Mouse (Mus musculus): Measurements from ENCODE around the gene Pdhx. TPM values are rescaled to one million over a fixed set of nuclear protein-coding genes. Genes with fewer than 3 reads are reported as not detected.

Gene Pdhx
- total RNA-seq (2022) = 10 to 100 TPM; 62.9 to 84.8 (median 77.1) TPM

GRCm38 (mm10) chr2:103073219-103073982 is at the start of gene Pdhx, which contains the start of gene Apip:
TSS of gene Pdhx (minus strand) at chr2:103073513.
TSS of gene Apip (plus strand) at chr2:103073675.
- peak; percentile 100 for DNase-seq (ENCODE audit: low spot score in 2 of 2)

- no peak for DNase-seq (ENCODE audit: low spot score in 2 of 2)
These were observed 46.0 kb upstream of the Pdhx start for GRCm38 (mm10) chr2:103119197-103119854.

DNA sequence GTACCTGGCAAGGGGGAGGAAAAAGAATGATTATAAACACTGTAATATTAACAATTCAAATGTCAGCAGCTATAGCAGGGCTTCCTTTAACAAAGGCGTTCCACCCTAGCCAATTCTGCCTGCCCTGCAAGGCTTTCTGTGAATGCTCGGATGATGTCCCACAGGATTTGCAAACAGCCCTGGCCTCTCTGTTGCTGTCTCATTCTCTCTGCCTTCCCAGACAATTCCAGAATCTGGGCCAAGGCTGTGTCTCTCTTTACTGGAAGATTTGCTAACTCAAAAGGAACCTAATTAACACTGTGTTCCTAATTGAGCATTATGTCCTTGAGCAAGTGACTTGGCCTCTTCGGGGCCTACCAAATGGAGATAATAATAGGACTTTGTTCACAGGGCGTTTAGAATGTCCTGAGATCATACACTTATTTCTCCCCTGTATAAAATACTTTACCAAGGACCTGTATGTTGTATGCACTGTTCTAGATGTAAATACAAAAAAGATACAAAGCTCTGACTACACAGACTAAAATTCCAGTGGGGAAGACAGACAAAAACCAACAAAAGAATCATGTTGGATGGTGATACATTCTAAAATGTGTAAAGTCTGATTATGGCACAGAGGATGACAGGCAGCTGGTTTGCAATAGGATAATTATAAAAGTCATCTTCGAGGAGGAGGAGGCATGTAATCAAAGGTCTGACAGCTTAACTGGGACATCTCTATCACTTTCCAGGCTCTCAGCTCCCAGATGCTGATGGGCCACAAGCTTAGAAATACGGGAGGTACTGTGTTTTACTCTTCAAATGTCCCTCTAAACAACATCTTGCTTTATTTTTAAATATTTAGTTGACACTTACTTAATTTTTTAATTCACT is 45.2 kb upstream of the Pdhx start:
- DNase-seq (ENCODE audit: low spot score in 2 of 2) = no peak

DNA sequence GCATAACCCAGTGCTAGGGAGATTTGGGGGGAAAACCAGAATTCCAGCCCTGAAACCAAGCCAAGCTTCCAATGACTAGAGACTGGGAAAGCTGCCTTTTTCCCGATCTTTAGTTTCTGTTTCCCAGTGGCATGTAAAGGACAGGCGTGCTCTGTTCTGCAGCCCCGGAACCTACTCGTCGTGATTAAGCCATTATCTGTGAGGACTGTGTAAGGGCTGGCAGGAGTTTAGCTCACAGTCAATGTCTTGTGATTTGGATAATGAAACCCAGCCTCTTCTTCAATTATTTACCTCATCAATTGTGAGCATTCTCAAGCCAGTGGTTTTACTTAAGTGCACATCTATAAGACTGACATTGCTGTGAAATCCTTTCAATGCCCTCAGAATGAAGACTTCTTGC is 43.9 kb upstream of the Pdhx start:
- DNase-seq (ENCODE audit: low spot score in 2 of 2) = no peak

GRCm38 (mm10) chr2:103111669-103112068 is 38.4 kb upstream of the Pdhx start:
- no peak for DNase-seq (ENCODE audit: low spot score in 2 of 2)

- no peak for DNase-seq (ENCODE audit: low spot score in 2 of 2)
These were observed 32.9 kb upstream of the Pdhx start for GRCm38 (mm10) chr2:103106172-103106571.

GRCm38 (mm10) chr2:103102595-103102994 is 29.3 kb upstream of the Pdhx start:
- no peak for DNase-seq (ENCODE audit: low spot score in 2 of 2)

- no peak for DNase-seq (ENCODE audit: low spot score in 2 of 2)
These were observed 16.2 kb upstream of the Pdhx start for GRCm38 (mm10) chr2:103089521-103089920.

GRCm38 (mm10) chr2:103088099-103088498 is 14.8 kb upstream of the Pdhx start:
- no peak for DNase-seq (ENCODE audit: low spot score in 2 of 2)

GRCm38 (mm10) chr2:103086432-103086831 is 13.1 kb upstream of the Pdhx start:
- no peak for DNase-seq (ENCODE audit: low spot score in 2 of 2)

GRCm38 (mm10) chr2:103085633-103086032 is 12.3 kb upstream of the Pdhx start:
- DNase-seq (ENCODE audit: low spot score in 2 of 2) = no peak

DNA sequence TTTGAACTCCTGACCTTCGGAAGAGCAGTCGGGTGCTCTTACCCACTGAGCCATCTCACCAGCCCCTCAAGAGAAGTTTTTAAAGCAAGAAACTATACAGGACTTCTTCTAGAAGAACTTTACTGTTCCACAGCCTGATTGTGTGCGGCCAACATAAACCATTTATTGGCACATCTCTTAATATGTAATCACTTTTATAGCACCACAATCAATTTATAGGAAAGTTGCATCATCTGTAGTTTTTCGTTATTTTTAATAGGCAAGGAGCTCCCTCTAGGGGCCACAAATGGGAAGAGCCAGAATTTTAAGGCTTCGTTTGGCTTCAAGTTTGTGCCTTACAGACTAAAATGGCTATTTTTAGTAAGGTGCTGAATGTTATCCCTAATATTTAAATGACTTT is 11.1 kb upstream of the Pdhx start:
- DNase-seq (ENCODE audit: low spot score in 2 of 2) = no peak

DNA sequence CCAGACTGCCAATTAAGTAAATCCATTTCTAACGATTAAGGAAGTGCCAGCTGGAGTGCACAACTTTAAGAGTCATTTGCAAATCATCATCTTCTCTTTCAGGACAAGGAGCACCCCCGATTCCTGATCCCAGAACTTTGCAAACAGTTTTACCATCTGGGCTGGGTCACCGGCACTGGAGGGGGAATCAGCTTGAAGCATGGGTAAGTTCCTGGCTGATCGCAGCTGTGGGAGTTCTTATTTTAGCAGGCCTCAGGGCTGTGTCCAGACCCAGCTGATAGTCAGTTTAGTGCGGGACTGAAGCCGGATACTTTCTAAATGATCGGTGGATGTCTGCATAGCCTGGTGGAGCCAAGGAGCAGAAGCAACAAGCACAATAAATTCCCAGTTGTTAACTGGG is 9.5 kb upstream of the Pdhx start:
- DNase-seq (ENCODE audit: low spot score in 2 of 2) = no peak

DNA sequence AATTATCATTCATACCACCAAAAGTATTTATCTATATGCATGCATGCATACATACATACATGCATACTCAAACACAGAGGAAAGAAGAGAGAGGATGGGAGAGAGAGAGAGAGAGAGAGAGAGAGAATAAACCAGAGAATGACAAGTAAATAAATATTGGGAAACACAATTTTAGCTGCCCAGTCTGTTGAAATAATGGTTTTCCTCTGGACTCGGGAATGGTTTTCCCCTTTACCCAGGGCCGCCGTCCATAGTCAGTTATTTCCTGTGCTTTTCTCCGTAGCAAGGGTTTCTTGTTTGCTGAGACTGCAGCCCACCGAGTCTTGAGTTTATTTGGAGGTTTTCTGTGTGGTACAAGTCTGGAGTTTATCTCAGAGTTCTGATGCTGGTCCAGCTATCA is 8.4 kb upstream of the Pdhx start:
- DNase-seq (ENCODE audit: low spot score in 2 of 2) = no peak

- no peak for DNase-seq (ENCODE audit: low spot score in 2 of 2)
These were observed 7.8 kb upstream of the Pdhx start for GRCm38 (mm10) chr2:103081117-103081516.

DNA sequence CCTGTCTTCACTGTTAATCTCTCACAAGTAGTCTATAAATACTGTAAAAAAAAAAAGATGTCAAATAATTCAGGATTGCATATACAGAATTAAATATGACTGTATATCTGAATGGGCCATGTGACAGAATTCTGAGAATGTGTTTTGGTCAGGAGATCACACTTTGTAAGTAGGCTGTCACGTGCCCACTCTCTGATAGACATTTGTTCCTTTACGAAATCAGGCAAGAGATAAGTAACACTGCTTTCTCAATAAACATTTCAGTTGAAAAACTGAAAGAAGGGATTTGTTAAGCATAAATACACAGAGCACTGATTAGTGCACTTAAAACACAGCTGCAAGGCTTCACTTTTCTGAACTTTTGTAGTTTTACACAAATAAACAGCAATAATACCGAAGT is 2.7 kb downstream of the Pdhx start:
- no peak for DNase-seq (ENCODE audit: low spot score in 2 of 2)

DNA sequence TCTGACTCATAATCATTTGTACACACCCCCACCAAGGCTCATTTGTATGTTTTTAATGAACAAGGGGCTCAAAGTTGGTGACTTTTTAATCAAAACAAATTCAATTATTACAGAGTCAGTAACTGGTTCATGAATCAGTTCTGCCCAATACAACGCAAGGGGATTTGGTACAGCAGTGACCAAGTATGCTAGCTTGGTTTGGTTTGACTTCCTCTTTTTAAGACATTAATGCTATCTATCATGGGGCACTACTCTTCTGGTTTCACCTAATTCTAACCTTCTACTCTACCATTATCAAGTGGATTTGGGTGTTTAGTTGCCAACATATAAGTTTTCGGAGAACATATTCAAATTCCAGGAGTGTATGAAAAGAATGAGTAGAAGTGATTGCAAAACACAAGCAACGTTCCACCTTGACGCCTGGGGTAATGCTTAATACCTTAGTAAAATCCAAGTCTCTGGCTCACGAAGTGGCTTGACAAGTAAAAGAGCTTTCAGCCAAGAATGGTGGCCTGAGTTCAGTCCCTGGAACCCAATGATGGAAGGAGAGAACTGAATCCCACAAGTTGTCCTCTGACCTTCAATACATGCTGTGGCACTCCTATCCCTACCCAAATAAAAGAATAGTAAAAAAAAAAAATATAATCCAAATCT is 3.4 kb downstream of the Pdhx start:
- DNase-seq (ENCODE audit: low spot score in 2 of 2) = no peak

- no peak for DNase-seq (ENCODE audit: low spot score in 2 of 2)
These were observed 4.7 kb downstream of the Pdhx start for GRCm38 (mm10) chr2:103068602-103069001.

GRCm38 (mm10) chr2:103067552-103068207 is 5.6 kb downstream of the Pdhx start:
- no peak for DNase-seq (ENCODE audit: low spot score in 2 of 2)

GRCm38 (mm10) chr2:103066683-103067551 is 6.4 kb downstream of the Pdhx start:
- DNase-seq (ENCODE audit: low spot score in 2 of 2) = no peak

All from gastrocnemius, adult 8-10 months (tissue).